Mouse (Mus musculus) intestine, postnatal 0 days (tissue): ENCODE measurements around the gene Lsm11. TPM values are rescaled to one million over a fixed set of nuclear protein-coding genes. Genes with fewer than 3 reads are reported as not detected.
A peak's percentile ranks its signal among the peaks of the same experiment; 100 is the strongest.
"Not testable (repeated sequence)": the region's sequence is repeated elsewhere in the genome, so short reads cannot be mapped to it uniquely, and the experiment has no call there.

Experiments used
- ATAC-seq: fragments of 200-750 bp; cut with Nextera tagmentation; 2 replicates; pipeline ENCODE4 v1.8.0; 2017; ENCODE audit warnings: mild to moderate bottlenecking, moderate TSS enrichment, moderate library complexity
- H3K27ac ChIP-seq: fragments of 300-500 bp; sonication (generic); 2 replicates; pipeline ENCODE4 v1.5.1; 2014; ENCODE audit warnings: mild to moderate bottlenecking, low read depth, low read length, moderate library complexity
- H3K27me3 ChIP-seq: fragments of 300-500 bp; sonication (generic); replicated peaks from 2 replicates; pipeline ENCODE4 v1.6.1; 2014; ENCODE audit warnings: low read length, mixed read lengths; ENCODE audit not compliant: control insufficient read depth, insufficient read depth
- H3K36me3 ChIP-seq: fragments of 300-500 bp; sonication (generic); 2 replicates; pipeline ENCODE4 v1.6.1; 2014; ENCODE audit warnings: mild to moderate bottlenecking, moderate library complexity; ENCODE audit not compliant: control insufficient read depth, insufficient read depth
- H3K4me1 ChIP-seq: fragments of 300-500 bp; sonication (generic); replicated peaks from 2 replicates; pipeline ENCODE4 v1.6.1; 2014; ENCODE audit warnings: antibody characterized with exemption, low read length, mixed read lengths; ENCODE audit not compliant: control insufficient read depth, insufficient read depth
- H3K4me2 ChIP-seq: fragments of 300-500 bp; sonication (generic); replicated peaks from 2 replicates; pipeline ENCODE4 v1.6.1; 2014; ENCODE audit warnings: low read depth, mild to moderate bottlenecking, moderate library complexity
- H3K4me3 ChIP-seq: fragments of 300-500 bp; sonication (generic); 2 replicates; pipeline ENCODE4 v1.5.1; 2014; ENCODE audit warnings: low read depth, low read length
- H3K9ac ChIP-seq: fragments of 300-500 bp; sonication (generic); 2 replicates; pipeline ENCODE4 v1.6.1; 2014; ENCODE audit warnings: mild to moderate bottlenecking, low read depth, low read length
- H3K9me3 ChIP-seq: fragments of 300-500 bp; sonication (generic); 2 replicates; pipeline ENCODE4 v1.6.1; 2016; ENCODE audit warnings: mixed run types; ENCODE audit not compliant: control insufficient read depth
- CTCF ChIP-seq: sonication (generic); IDR thresholded peaks from 2 replicates; pipeline ENCODE4 v1.5.1; 2016; ENCODE audit warnings: low read depth, mild to moderate bottlenecking, control low read depth, antibody characterized with exemption, moderate library complexity
- WGBS: fragments of 180-500 bp; shearing (Covaris S2); extraction: QIAGEN DNeasy Blood & Tissue Kit; methylation state at CpG from one replicate; pipeline ENCODE4 v1.1.7; 2014; 5-methylcytosine and 5-hydroxymethylcytosine counted together
- polyA plus RNA-seq: library from polyadenylated mRNA; unstranded; fragments of >200 nt; fragmentation: Nextera tagmentation; extraction: Ambion mirVana; gene quantifications from 2 replicates; pipeline ENCODE4 v1.2.1, GENCODE M21; 2015

Gene Lsm11
- polyA plus RNA-seq, 1 experiment from 2014 or later = 3.4 TPM

GRCm38 (mm10) chr11:45881683-45882068, 63.1 kb downstream of the Lsm11 start:
- TF ChIP-seq CTCF = no peak
- Histone ChIP-seq H3K36me3 (peaks cover 23% of the 10 kb centered on the region), H3K9ac (no peak overlapping the region), H3K27me3 (no peaks in the 10 kb centered on the region), H3K4me3 (no peak overlapping the region), H3K9me3 (no peaks in the 10 kb centered on the region), H3K27ac (no peak overlapping the region), H3K4me2 (no peak overlapping the region), H3K4me1 (no peaks in the 10 kb centered on the region)
- WGBS = 25% methylated on average over 5 of the region's 5 CpGs
- ATAC-seq = no peak; the same call in 1 of the 2 replicates

GRCm38 (mm10) chr11:45881026-45881682, 63.6 kb downstream of the Lsm11 start:
- no peak overlapping the region for H3K27ac ChIP-seq
- no peak overlapping the region for H3K4me2 ChIP-seq
- H3K9me3 ChIP-seq = no peaks in the 10 kb centered on the region
- ATAC-seq = no peak
- peaks cover 17% of the 10 kb centered on the region; the same call in 1 of the 2 replicates for H3K36me3 ChIP-seq
- no peak overlapping the region for H3K9ac ChIP-seq
- WGBS = 50% methylated on average over 6 of the region's 6 CpGs
- peak; percentile 69 for TF ChIP-seq CTCF
- H3K4me1 ChIP-seq = no peaks in the 10 kb centered on the region
- H3K27me3 ChIP-seq = no peaks in the 10 kb centered on the region
- H3K4me3 ChIP-seq = no peak overlapping the region

- H3K4me1 ChIP-seq, H3K4me3 ChIP-seq, ATAC-seq, H3K27me3 ChIP-seq, H3K27ac ChIP-seq, H3K9ac ChIP-seq, H3K4me2 ChIP-seq, H3K9me3 ChIP-seq, H3K36me3 ChIP-seq: not testable (repeated sequence)
- 72% methylated on average over 4 of the region's 4 CpGs for WGBS
Observed at GRCm38 (mm10) chr11:45879366-45879765, 65.4 kb downstream of the Lsm11 start.

Other genes with a start within 250 kb of the Lsm11 start
- gene Clint1, start 92.9 kb downstream of the Lsm11 start, polyA plus RNA-seq = 171 and 185 TPM in 2 replicates
- 5.6 and 6.0 TPM in 2 replicates for gene Thg1l, start 10.6 kb upstream of the Lsm11 start, polyA plus RNA-seq
- 0.05 and 0.16 TPM in 2 replicates for gene Sox30, start 35.4 kb upstream of the Lsm11 start, polyA plus RNA-seq
- 9.5 and 10.2 TPM in 2 replicates for gene Gm12166, start 107.4 kb upstream of the Lsm11 start, polyA plus RNA-seq
- gene Adam19, start 111.1 kb upstream of the Lsm11 start, polyA plus RNA-seq = 4.0 and 4.5 TPM in 2 replicates
- 2.1 and 2.9 TPM in 2 replicates for gene Nipal4, start 221.6 kb upstream of the Lsm11 start, polyA plus RNA-seq